Mouse (Mus musculus) gastrocnemius, postnatal 14 days (tissue): ENCODE measurements around the gene Flot1. TPM values are rescaled to one million over a fixed set of nuclear protein-coding genes. Genes with fewer than 3 reads are reported as not detected.

Experiments used
- DNase-seq: peaks from one replicate; pipeline ENCODE4 v3.0.0; 2021; ENCODE audit warnings: mixed read lengths
- intact Hi-C: fragments of 180-260 bp; cut with DNase I; formaldehyde crosslinking; loops from one replicate; pipeline ENCODE4 v1.15.1; 2025; ENCODE audit warnings: low total_unique reads
- long read RNA-seq, 2 experiments: library from polyadenylated mRNA; stranded (forward); transcript quantifications; one replicate each; pipeline ENCODE4 v2.0.0; 2021
- total RNA-seq, 2 experiments: library from RNA; stranded (reverse); gene quantifications; 2 replicates each; pipeline ENCODE4 v1.2.3; 2021

Flot1 gene
- total RNA-seq: 10 to 100 TPM; 39.2 to 40.3 TPM
- long read RNA-seq, experiment 1, transcript Flot1-201 (13 exons, 1,825 nt): major isoform, 63 of 75 reads
- long read RNA-seq, experiment 1, partial matches to known transcripts: 7 of 75 reads
- long read RNA-seq, experiment 1, other reads (novel, unspliced or antisense): 5 of 75 reads
- long read RNA-seq, experiment 2, transcript Flot1-201 (13 exons, 1,825 nt): major isoform, 58 of 71 reads
- long read RNA-seq, experiment 2, partial matches to known transcripts: 10 of 71 reads
- long read RNA-seq, experiment 2, other reads (novel, unspliced or antisense): 3 of 71 reads

DNA sequence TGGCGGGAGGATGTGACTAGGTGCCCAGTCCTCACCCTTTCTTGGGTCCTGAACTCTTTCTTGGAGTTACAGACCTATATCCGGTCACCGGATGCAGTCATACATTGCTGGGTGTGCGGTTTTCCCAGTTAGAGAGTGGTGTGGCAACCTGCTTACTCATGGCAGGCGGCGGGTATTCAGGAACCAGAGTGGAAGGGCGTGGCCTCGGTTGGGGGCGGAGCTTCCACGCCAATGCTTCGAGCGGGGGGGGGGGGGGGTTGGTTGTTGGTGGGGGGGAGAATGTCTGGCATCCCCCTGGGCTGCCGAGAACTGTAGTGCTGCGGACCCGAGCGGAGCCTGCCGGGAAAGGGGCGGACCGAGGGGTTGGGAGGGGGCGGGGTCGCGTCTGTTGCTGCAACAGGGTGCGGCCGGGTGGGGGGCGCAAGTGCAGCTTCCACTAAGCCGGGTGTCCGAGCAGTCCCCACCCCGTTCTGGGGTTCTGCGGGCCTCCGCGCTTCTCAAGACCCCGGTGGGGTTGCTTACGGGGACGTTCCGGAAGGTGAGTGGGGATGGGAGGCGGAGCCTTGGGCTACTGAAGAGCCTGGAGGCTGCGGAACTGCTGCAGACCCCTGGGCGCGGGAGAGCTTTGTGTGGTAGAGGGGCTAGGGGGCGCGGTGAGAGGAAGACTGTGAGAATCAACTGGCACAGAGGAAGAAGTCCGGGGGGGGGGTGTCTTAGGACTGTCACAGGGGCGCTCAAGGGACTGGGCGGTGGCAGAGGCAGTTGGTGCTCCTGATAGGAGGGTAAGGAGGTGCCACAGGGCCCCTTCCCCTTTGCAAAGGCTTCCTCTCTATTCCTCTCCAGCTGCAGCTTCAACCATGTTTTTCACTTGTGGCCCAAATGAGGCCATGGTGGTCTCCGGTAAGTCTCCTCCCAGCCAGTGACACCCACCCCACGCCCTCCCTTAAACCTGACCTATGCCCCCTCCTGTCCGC is at the start of gene Flot1:
Flot1 (plus strand) TSS at position 267 of the 974 bp plus-strand sequence.
- peak; percentile 89 for DNase-seq
- intact Hi-C loops: no loop called here

DNA sequence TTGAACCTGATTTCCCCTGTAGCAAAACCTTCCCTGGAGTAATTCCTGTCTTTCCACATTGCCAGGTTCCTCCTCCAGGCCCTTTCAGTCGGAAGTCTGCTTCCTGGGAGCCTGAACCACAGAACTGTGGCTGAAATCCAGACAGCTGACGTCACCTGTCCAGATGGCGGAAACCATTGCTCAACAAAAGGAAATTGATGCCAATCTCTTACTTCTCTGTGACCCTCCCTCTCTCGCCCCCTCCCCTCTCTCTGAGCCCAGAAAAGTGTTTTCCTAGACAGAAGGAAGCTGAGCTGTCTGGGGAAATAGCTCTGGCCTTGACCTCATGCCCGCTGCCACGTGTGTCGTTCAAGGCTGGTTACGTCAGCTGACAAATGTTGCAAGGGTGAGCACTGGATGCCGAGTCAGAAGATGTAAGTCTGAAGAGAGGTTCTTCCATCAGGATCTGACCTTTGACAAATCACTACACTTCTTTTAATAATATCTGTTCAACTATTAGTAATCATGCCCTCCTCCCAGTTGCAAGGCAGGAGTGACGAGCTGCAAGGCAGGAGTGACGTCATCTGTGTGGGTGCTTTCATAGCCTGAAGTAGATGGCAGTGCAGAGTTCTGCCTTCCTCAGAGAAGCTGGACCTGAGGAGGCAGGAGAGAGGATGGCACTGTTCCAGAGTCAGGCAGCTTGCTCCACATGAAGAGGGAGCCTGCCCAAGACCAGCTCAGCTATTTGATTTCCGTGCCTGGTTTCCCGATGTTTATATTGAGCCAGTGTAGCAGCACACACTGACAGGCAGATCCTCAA is 46.0 kb upstream of the Flot1 start:
- peak; percentile 82 for DNase-seq
- intact Hi-C loops: no loop called here

DNA sequence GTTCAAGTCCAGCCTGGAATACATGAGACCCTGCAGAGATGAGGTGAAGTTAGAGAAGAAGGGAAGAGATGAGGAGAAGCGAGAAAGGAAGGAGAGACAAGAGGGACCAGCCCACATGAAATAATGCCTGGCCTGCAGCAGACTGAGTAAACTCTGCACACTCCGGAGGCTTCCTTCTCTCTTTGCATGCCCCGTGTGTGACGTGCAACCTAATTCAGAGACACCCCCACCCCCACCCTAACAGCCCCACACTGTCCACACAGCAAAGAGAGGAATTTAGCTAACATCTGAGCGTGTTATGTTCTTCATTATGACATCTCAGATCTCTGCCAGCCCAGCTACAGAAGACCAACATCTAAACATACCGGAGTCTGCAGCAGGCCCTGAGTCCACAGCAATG is 44.1 kb upstream of the Flot1 start:
- DNase-seq: no peak
- intact Hi-C loops: no loop called here

DNA sequence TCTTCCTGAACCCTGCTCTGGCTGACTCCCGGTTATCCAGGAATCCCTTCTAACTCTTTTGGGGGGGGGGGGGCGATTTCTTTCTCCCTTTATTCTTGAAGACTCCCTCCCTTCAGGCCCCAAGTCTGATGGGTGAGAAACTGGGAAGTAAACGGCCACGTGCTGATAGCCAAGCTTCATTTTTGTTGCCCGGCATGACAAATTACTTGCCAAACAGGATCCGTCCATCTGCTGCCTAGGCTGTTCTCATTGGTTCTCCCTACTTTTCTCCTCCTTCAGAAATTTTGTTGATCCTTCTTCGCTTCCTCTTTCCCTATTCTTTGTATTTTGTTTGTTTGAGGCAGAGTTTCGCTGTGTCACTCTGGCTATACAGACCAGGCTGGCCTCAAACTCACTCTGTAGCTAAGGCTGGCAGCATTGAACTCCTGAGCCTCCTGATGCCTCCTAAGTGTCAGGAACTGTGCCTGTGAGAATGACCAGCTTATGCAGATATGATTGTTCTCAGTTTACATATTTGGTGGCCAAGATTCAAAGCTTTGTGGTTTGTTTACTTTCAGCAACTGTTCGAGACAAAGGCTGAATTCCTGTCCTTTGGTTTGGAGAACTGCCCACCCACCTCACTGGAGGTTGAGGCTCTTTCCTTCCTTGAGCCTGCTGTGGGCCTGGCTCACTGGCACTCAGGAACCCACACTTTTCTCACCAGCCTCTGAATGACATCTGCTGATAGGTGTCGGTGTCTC is 43.4 kb upstream of the Flot1 start:
- intact Hi-C loops: no loop called here
- no peak for DNase-seq

DNA sequence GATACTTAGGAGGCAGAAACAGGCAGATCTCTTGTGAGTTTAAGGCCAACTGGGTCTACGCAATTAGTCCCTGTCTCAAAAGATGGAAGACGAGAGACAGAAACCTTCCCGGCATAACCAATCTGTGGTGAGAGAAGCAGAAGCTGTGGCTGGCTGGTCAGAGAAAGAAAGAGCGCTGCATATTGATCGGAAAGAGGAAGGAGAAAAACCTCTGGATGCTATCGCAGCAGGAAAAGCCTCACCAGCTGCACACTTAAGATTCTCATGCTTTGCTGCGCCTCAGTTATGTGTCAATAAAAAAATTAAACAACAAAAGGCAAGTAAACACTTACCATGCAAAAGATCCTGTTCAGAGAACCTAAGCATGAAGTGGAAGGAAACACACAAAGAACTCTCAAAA is 42.7 kb upstream of the Flot1 start:
- no peak for DNase-seq
- intact Hi-C loops: no loop called here

DNA sequence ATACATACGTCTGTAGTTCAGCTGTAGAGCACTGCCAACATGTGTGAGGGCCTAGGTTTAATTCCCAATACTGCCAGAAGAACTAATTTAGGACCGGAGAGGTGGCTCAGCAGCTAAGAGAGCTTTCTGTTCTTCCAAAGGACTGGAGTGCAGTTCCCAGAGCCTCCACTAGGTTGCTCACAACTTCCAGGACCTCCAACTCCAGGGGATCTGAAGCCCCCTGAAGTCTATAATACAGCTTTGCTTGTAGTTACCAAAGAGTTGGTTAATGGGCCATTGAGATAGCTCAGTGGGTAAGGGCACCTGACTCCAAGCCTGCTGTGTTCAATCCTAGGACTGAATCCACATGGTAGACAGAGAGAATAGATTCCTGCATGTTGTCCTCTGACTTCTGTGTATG is 40.6 kb upstream of the Flot1 start:
- intact Hi-C loops: no loop called here
- no peak for DNase-seq

DNA sequence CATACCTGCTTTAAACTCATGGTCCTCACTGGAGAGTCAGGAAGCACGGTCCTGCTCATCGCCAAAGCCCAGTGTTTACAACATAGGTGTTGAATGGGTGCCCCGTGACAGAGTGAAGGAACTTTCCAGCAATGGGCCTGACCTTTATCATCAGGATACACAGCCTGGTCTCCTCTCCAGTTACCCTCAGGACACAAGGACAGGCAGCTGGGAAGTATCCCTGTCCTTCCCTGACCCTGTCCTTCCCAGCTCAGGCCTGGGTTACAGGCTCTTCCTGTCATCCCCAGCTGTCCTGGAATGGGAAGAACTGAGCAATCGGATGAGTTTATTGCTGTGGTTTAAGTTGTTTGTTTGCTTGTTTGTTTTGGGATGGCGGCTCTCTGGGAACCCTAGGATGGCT is 40.1 kb upstream of the Flot1 start:
- no peak for DNase-seq
- intact Hi-C loops: no loop called here

DNA sequence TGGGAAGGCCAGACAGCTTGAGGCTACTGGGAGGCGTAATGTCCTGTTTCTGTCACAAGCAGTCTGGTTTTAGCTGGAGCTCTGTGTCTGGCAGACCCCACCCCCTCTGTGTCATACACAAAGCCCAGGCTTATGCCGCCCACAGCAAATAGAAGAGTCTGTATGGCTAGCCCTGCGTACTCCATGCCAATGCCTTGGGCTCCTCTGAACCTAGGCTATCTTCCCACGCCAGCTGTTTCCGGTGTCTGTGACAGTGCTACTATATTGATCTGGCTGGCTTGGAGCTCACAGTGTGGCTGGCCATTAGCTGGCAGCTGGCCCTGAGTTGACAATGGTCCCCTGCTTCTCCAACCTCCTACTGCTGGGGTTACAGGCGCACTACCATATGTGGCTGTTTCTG is 39.1 kb upstream of the Flot1 start:
- no peak for DNase-seq
- intact Hi-C loops: no loop called here

DNA sequence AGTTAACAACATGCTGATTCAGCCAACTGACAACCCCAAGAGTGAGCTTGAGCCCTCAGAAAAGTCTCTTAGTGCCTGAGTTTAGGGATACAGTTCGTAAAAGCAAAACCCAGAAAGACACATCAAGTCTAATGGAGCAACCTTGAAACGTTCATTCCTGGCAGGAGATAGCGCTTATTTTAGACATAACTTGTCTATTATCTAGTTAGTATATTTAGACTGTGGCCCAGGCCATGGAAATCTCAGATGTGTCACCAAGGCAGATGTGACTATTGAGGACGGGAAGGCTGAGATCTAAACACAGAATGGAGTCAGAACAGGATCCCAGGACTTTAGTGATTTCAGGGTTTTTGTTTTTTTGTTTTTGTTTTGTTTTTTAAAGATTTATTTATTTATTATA is 37.9 kb upstream of the Flot1 start:
- intact Hi-C loops: no loop called here
- no peak for DNase-seq

DNA sequence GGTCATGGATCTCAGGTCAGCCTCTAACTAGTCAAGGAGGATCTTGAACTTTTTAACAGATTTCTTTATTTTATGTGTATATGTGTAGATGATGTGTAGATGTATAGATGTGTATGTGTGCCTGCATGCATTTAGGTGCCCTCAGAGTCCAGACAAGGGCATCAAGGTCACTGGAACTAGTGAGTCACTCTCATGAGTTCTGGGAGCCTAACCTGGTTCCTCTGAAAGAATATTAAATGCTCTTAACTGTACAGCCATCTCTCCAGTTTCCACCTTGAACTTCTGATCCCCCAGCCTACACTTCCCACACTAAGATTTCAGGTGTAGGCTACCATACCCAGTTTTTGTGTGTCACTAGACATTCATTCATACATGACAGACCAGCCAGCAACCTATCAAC is 35.5 kb upstream of the Flot1 start:
- intact Hi-C loops: no loop called here
- no peak for DNase-seq

DNA sequence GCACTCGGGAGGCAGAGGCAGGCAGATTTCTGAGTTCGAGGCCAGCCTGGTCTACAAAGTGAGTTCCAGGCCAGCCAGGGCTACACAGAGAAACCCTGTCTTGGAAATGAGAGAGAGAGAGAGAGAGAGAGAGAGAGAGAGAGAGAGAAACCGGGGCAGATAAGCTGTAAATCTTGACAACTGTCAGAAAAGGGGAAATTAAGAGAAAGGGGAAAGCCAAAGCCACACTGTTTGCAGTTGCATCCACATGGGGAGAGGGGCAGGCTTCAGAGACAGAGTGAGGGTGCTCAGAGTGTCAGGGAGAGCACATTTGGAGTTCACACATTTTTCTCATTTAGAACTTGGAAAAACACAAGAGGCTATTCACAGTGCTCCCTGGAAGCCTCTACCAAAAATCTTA is 35.0 kb upstream of the Flot1 start:
- intact Hi-C loops: no loop called here
- DNase-seq: no peak

DNA sequence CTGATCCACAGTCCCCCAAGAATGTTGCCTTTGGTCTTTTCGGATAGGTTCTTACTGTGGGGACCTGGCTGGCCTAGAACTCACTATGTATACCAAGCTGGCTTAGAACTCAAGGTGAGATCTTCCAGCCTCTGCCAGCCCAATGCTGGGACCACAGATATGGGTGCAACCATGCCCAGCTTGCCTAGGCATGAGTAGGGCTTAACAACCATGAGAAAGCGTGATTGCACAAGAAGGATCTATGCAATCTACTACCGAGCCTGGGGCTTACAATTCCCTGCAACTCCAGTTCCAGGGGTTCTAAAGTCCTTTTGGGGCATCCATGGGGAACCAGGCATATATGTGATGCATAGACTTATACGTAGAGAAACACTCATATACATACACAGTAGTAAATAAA is 32.1 kb upstream of the Flot1 start:
- no peak for DNase-seq
- intact Hi-C loops: no loop called here

DNA sequence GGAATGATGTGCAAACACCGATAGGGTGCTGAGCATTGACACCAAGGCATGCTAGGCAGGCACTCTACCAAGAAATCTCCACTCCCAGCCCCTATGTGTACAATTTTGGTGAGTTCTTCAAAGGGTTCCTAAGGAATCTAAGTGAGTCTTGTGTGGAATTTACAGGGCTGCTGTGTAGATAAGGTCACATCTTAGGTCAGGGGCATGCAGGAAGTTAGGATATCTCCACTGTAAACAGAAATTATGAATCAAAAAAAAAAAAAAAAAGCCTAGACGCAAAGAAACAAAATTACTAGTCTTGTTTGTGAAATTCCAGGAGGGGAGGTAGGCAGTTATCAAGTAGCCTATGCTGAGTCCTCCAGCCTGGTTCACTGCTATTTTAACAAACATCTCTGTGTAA is 30.2 kb upstream of the Flot1 start:
- DNase-seq: no peak
- intact Hi-C loops: no loop called here

DNA sequence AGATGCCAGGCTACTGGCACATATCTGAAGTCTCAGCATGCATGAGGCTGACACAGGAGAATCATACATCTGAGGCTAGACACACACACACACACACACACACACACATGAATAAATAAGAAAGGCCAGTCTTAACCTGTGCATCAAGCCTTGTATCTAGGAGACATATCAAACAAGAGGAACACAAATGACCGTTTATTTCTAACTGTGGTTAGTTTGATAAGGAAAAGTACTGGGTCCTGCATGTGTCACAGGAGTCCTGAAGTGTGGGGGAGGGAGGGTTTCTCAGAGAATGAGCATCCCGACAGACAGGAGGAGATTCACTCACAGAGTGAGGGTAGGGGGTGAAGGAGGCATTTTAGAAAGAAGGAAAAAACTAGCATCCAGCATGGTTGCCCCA is 27.9 kb upstream of the Flot1 start:
- intact Hi-C loops: no loop called here

DNA sequence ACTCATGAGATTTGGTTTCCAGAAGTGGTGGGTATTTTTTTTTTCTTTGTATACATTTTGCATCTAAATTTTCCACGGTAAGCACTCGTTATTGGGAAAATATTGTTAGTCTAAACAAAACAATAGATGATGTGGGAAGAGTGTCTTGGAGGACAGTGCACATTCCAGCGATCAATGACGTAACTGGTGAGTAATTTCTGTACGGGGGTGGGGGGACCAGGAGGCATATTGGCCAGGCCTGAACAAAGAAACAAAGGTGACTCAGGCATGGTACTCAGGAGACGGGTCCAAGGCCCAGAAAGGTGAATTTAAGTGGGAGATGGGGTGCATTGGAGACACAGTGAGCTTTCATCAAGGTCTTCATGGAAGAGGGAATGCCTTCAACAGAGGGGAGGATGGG is 27.4 kb upstream of the Flot1 start:
- DNase-seq: no peak
- intact Hi-C loops: no loop called here

More for the DNA sequence above, 27.9 kb upstream of the Flot1 start:
- no peak for DNase-seq

DNA sequence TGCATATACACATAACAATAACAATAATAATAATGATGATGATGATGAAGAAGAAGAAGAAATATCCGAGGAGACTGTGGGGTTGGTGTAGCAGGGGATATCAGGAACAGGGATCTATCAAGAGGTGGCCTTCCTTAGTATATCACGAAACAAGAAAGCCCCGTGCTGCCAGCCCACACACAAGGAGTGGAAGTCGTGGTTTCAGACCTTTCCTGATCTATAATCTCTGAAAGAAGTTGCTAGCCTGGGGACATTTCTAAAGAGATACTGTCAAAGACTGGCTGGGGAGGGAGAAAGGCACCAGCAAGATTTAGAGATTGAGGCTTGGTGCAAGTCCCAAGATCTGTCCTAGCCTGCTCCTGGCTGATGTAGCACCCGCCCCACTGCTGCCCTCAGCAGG is 26.2 kb upstream of the Flot1 start:
- no peak for DNase-seq
- intact Hi-C loops: no loop called here

DNA sequence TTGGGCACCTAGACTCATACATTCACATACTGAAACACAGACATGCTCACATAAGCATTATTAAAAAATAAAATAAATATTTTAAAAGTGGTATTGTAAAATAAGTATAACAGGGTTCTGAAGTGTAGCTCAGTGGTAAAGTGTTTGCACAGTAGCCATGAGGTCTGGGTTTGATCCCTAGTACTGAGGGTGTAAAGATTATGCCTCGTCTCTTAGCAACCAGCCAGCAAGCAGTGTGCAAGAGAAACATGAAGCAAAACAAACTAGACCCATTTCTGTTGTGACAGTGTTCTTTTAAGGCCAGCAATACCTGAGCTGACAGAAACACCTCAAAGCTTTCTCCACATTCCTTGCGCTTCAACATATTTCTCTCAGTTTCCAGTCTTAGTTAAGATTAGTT is 22.1 kb upstream of the Flot1 start:
- intact Hi-C loops: no loop called here
- no peak for DNase-seq

DNA sequence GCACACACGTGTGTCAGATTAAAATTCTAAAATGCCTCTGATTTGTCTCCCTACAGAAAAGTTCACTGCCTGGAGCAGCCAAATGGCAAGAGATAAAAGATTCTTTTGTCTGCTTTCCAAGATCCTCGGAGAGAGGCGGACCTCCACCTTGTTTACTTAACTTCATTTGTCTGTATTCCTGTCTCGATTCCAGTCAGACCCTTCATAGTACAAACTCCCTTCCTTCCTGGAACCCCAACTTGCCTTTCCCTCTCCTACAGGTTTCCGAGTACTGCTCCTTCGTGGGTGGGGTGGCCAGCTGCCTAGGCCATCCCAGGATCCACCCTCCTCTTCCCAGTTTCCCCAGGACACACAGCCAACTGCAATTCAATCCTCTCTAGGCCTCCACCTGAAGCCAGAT is 20.0 kb upstream of the Flot1 start:
- no peak for DNase-seq
- intact Hi-C loops: no loop called here

DNA sequence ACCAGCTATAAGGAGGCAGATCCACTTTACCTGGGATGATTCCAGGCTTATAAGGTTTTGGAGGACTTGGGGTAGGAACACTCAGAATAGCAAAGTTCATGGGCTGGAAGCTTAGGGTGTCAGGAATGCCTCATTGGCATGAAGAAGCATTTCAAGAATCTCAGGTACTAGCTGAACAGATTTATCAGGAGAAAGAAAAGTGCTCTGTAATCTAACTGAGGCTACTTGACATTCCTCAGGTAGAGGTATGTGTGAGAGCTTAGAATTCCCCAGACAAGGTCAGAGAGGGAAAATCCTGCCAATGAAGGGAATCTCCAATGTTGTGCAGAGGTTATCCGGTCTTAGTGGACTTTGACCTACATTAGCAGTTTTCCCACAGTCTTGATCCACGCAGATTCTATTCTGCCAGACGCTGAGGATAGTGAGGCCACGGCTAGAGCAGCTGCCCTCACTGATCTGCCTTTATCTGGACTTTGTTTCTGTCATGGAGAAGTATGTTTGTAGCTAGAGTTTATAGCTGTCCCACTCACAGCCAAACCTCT is 19.1 kb upstream of the Flot1 start:
- intact Hi-C loops: no loop called here

More for the DNA sequence above, 19.1 kb upstream of the Flot1 start:
- DNase-seq: no peak
